Mouse (Mus musculus): Measurements from ENCODE around the gene Nadsyn1. TPM values are rescaled to one million over a fixed set of nuclear protein-coding genes. Genes with fewer than 3 reads are reported as not detected.

The Nadsyn1 gene
- total and polyA plus RNA-seq, 2 experiments from 2014 or later = 7.8 to 8.4 TPM

DNA sequence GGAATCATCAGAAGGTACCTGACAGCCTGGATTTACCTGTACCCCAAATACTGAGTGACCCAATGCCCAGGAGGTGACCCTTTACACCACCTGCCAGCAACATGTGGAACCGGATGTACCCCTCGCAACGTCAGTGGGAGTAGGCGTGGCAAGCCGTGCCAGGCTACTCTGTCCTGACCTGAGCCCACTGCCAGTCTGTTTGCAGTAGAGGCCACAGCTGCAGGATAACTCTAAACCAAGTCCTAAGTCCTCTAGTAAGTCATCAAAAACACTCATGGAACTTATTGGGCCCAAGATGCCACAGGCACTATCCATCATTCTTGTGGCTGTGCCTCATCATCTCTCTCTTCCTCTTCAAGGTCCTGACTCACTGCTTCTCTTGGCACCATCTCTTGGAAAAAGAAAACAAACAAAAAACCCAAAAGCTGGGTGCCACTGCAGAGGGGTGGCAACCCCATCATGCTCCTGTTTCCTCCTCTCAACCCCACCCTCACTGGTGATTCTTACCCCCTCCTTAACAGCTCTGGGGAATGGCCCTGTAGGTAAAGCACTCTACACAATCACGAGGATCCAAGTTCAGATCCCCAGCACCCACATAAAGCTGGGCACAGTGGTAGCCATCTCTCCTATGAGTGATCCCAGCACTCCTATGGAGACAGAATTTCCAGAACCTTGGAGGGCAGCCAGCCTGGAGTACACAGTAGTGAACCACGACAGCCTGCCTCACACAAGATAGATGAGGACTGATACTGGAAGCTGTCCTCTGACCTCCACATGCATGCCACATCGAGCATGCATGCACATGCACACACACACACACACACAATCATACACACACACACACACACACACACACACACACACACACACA lies 21.2 kb downstream of the Nadsyn1 start:
- Histone ChIP-seq H3K27ac (ENCODE audit: low read depth) (no peak overlapping the region), H3K27me3 (ENCODE audit: control insufficient read depth, insufficient read depth, low read length) (no peaks in the 10 kb centered on the region), H3K4me1 (ENCODE audit: control insufficient read depth, insufficient read depth) (no peaks in the 10 kb centered on the region), H3K4me2 (ENCODE audit: low read depth, low read length) (no peak overlapping the region), H3K9me3 (replicated peaks; ENCODE audit: control insufficient read depth, low read length) (no peaks in the 10 kb centered on the region), H3K36me3 (replicated peaks; ENCODE audit: control insufficient read depth, insufficient read depth, low read length) (peaks cover 78% of the 10 kb centered on the region), H3K9ac (replicated peaks; ENCODE audit: low read depth, low read length) (no peak overlapping the region), H3K4me3 (ENCODE audit: low read depth, low read length) (no peak overlapping the region)
- DNase-seq (ENCODE audit: low spot score) (no peak), ATAC-seq (ENCODE audit: insufficient read depth, low read depth) (no peak)
- TF ChIP-seq CTCF (IDR thresholded peaks at IDR 0.05; ENCODE audit: low read depth) = no peak
- no peak for TF ChIP-seq EP300 (IDR thresholded peaks at IDR 0.05; ENCODE audit: low read depth)
- 78% methylated on average over 8 of the region's 8 CpGs for WGBS

DNA sequence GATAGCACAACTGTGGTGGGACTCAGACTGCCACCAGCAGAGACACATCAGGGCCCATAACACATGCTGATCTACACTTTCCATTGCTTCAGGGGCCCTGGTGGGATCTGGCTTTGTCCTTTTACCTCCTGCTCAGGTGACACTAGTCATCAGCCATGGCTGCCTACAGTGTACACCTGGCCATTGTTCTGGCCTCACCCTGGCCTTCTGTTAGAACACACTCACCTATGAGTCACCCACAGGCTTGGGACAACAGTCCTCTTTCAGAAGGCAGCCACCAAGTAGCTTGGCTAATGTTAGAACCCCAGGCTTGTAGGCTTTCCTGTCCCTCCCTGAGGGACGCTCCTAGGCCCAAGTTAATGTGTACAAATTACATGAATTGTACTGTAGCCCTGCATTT lies 21.9 kb downstream of the Nadsyn1 start:
- no peak overlapping the region for H3K27ac ChIP-seq (ENCODE audit: low read depth)
- no peak overlapping the region for H3K9ac ChIP-seq (replicated peaks; ENCODE audit: low read depth, low read length)
- peaks cover 79% of the 10 kb centered on the region for H3K36me3 ChIP-seq (replicated peaks; ENCODE audit: control insufficient read depth, insufficient read depth, low read length)
- H3K27me3 ChIP-seq (ENCODE audit: control insufficient read depth, insufficient read depth, low read length) = no peaks in the 10 kb centered on the region
- ATAC-seq (ENCODE audit: insufficient read depth, low read depth) (no peak), DNase-seq (ENCODE audit: low spot score) (no peak)
- no peak overlapping the region for H3K4me3 ChIP-seq (ENCODE audit: low read depth, low read length)
- no peaks in the 10 kb centered on the region for H3K4me1 ChIP-seq (ENCODE audit: control insufficient read depth, insufficient read depth)
- TF ChIP-seq EP300 (IDR thresholded peaks at IDR 0.05; ENCODE audit: low read depth) = no peak
- 87% methylated on average over 1 of the region's 1 CpGs for WGBS
- no peaks in the 10 kb centered on the region for H3K9me3 ChIP-seq (replicated peaks; ENCODE audit: control insufficient read depth, low read length)
- H3K4me2 ChIP-seq (ENCODE audit: low read depth, low read length) = no peak overlapping the region

DNA sequence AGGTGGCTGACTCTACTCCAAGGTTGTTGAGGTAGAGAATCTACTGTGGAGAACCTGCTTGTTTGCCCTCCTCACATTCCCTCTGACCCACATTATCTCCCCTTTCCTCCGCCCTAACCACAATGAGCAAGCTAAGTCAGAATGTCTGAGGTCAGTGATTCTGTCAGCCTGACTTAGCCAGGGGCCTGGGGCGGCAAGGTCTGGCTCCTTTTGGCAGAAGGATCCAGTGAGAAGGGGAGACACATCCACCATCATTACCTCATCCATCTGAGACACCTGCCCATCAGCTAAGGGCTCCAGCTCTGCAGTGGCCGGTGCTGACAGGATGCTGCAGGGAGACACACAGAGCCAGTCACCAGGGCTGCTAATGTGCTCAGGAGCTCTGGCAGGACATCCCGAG lies 23.9 kb downstream of the Nadsyn1 start:
- Histone ChIP-seq H3K4me2 (ENCODE audit: low read depth, low read length) (no peak overlapping the region), H3K9ac (replicated peaks; ENCODE audit: low read depth, low read length) (no peak overlapping the region), H3K4me1 (ENCODE audit: control insufficient read depth, insufficient read depth) (no peaks in the 10 kb centered on the region), H3K4me3 (ENCODE audit: low read depth, low read length) (no peak overlapping the region), H3K27me3 (ENCODE audit: control insufficient read depth, insufficient read depth, low read length) (no peaks in the 10 kb centered on the region), H3K9me3 (replicated peaks; ENCODE audit: control insufficient read depth, low read length) (no peaks in the 10 kb centered on the region), H3K36me3 (replicated peaks; ENCODE audit: control insufficient read depth, insufficient read depth, low read length) (peaks cover 74% of the 10 kb centered on the region), H3K27ac (ENCODE audit: low read depth) (no peak overlapping the region)
- no peak for TF ChIP-seq EP300 (IDR thresholded peaks at IDR 0.05; ENCODE audit: low read depth)
- TF ChIP-seq CTCF (IDR thresholded peaks at IDR 0.05; ENCODE audit: low read depth) = no peak
- 87% methylated on average over 4 of the region's 4 CpGs for WGBS
- DNase-seq (ENCODE audit: low spot score) = no peak
- ATAC-seq (ENCODE audit: insufficient read depth, low read depth) = no peak

DNA sequence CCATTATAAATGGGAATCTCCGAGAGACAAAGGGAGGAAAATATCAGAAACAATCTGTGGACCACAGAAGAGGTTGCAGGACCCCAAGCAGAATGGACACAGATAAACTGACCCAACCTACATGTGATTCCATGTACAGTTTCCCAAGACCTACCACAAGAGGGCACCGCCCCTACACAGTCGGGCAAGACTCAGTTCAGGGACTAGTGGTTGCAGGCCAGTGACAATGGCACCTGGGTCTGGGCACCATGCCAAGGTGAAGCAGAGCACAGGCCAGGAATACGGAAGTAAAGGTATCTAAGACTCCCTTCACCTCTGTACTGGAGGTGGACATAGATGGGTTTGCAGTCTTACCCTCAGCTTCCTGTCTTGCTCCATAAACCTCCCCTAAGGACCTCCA lies 29.5 kb downstream of the Nadsyn1 start:
- Histone ChIP-seq H3K27me3 (ENCODE audit: control insufficient read depth, insufficient read depth, low read length) (no peaks in the 10 kb centered on the region), H3K4me1 (ENCODE audit: control insufficient read depth, insufficient read depth) (no peaks in the 10 kb centered on the region), H3K4me3 (ENCODE audit: low read depth, low read length) (no peak overlapping the region), H3K36me3 (replicated peaks; ENCODE audit: control insufficient read depth, insufficient read depth, low read length) (peaks cover 30% of the 10 kb centered on the region), H3K4me2 (ENCODE audit: low read depth, low read length) (no peak overlapping the region), H3K9ac (replicated peaks; ENCODE audit: low read depth, low read length) (no peak overlapping the region), H3K9me3 (replicated peaks; ENCODE audit: control insufficient read depth, low read length) (peaks cover 11% of the 10 kb centered on the region; the same call in 1 of the 2 replicates), H3K27ac (ENCODE audit: low read depth) (no peak overlapping the region)
- no peak for ATAC-seq (ENCODE audit: insufficient read depth, low read depth)
- 47% methylated on average over 4 of the region's 4 CpGs for WGBS
- no peak for DNase-seq (ENCODE audit: low spot score)
- no peak for TF ChIP-seq EP300 (IDR thresholded peaks at IDR 0.05; ENCODE audit: low read depth)
- peak; percentile 61 for TF ChIP-seq CTCF (IDR thresholded peaks at IDR 0.05; ENCODE audit: low read depth)

DNA sequence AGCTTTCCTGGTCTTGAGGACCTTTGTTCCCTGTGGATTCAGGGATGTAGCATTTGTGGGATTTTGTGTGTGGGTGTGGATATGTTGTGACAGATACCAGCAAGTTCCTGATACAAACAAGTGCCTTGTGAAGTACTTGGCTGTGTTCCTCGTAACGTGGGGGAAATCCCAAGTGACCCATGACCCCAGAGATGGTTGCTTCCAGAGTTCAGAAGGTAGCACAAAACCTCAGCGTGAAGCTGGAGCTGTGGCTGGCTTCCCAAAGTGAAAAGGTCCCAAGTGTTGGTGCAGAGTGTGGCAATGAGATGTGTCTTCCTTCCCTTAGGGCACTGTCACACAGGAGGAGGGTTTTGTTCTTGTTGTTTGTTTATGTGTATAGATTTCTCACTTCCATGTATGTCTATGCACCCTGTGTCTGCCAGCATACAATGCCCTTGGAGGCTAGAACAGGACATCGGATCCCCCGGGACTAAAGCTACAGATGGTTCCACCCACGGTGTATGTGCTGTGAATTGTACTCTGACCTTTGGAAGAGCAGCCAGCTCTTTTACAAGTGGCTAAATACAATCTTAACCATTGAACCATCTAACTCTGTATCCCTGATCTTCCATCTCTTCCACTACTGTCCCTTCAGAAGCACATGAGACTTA lies 30.2 kb downstream of the Nadsyn1 start:
- peaks cover 24% of the 10 kb centered on the region for H3K36me3 ChIP-seq (replicated peaks; ENCODE audit: control insufficient read depth, insufficient read depth, low read length)
- no peak overlapping the region for H3K4me3 ChIP-seq (ENCODE audit: low read depth, low read length)
- no peak overlapping the region for H3K9ac ChIP-seq (replicated peaks; ENCODE audit: low read depth, low read length)
- no peak overlapping the region for H3K4me2 ChIP-seq (ENCODE audit: low read depth, low read length)
- no peak overlapping the region for H3K27ac ChIP-seq (ENCODE audit: low read depth)
- no peaks in the 10 kb centered on the region for H3K4me1 ChIP-seq (ENCODE audit: control insufficient read depth, insufficient read depth)
- DNase-seq (ENCODE audit: low spot score) (no peak), ATAC-seq (ENCODE audit: insufficient read depth, low read depth) (no peak)
- no peaks in the 10 kb centered on the region for H3K27me3 ChIP-seq (ENCODE audit: control insufficient read depth, insufficient read depth, low read length)
- H3K9me3 ChIP-seq (replicated peaks; ENCODE audit: control insufficient read depth, low read length) = peaks cover 11% of the 10 kb centered on the region; the same call in 1 of the 2 replicates
- WGBS = 66% methylated on average over 6 of the region's 6 CpGs
- TF ChIP-seq EP300 (IDR thresholded peaks at IDR 0.05; ENCODE audit: low read depth) (no peak), CTCF (IDR thresholded peaks at IDR 0.05; ENCODE audit: low read depth) (no peak)

Measured in heart, postnatal 0 days (tissue).